Mouse (Mus musculus) liver, embryonic 14.5 days (tissue): ENCODE measurements around the gene AI413582.

Source experiments
- CTCF ChIP-seq: IDR thresholded peaks from 2 replicates; pipeline ENCODE4 v1.5.1; 2016; ENCODE audit warnings: antibody characterized with exemption, low read depth, control low read depth
- EP300 ChIP-seq: IDR thresholded peaks from 2 replicates; pipeline ENCODE4 v1.6.1; 2016; ENCODE audit warnings: antibody characterized with exemption, low read depth

DNA sequence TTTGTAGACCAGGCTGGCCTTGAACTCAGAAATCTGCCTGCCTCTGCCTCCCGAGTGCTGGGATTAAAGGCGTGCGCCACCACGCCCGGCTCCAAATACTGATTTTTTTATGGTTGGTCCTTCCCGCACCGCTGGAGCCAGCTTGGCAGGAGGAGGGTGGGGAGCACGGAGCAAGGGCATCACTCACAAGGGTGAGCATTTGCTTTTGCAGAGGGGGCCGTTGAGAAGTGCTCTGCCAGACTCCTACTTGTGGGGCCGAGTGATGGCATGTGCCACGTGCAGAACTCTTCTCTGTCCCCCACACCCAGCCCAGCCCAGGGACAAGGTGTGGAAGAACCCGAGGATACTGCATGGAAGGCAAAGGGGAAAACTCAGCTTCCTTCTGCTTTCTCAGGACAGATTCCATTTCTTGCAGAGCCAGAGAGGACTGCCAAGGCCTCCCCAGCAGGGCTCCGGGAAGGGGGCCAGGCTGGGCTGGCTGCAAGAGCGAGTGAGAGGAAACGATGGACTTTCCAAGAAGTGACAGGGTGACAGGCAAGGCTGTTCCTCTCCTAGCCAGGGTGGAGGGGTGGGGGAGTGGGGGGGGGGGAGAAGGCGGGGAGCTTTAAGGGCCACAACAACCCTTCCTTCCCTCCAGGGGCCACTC is 9.0 kb upstream of the AI413582 start:
- TF ChIP-seq CTCF (no peak), EP300 (no peak)
